Mouse (Mus musculus): ENCODE data around the gene Zp1.

The Zp1 gene

GRCm38 (mm10) chr19:10937110-10937563, 16.7 kb upstream of the Zp1 start, which contains the start of gene Ptgdr2:
Ptgdr2 (plus strand) TSS chr19:10937160.
- TF ChIP-seq GATA4 (IDR thresholded peaks at IDR 0.05; ENCODE audit: insufficient replicate concordance, low read length): no peak

GRCm38 (mm10) chr19:10936077-10936476, 15.6 kb upstream of the Zp1 start:
- no peak for TF ChIP-seq GATA4 (IDR thresholded peaks at IDR 0.05; ENCODE audit: insufficient replicate concordance, low read length)

- no peak for TF ChIP-seq GATA4 (IDR thresholded peaks at IDR 0.05; ENCODE audit: insufficient replicate concordance, low read length)
Measured at GRCm38 (mm10) chr19:10935029-10935428, 14.6 kb upstream of the Zp1 start.

- TF ChIP-seq GATA4 (IDR thresholded peaks at IDR 0.05; ENCODE audit: insufficient replicate concordance, low read length): no peak
Measured at GRCm38 (mm10) chr19:10930641-10931040, 10.2 kb upstream of the Zp1 start.

- no peak for TF ChIP-seq GATA4 (IDR thresholded peaks at IDR 0.05; ENCODE audit: insufficient replicate concordance, low read length)
Measured at GRCm38 (mm10) chr19:10926666-10927065, 6.2 kb upstream of the Zp1 start.

GRCm38 (mm10) chr19:10926123-10926621, 5.7 kb upstream of the Zp1 start:
- no peak for TF ChIP-seq GATA4 (IDR thresholded peaks at IDR 0.05; ENCODE audit: insufficient replicate concordance, low read length)

- TF ChIP-seq GATA4 (IDR thresholded peaks at IDR 0.05; ENCODE audit: insufficient replicate concordance, low read length): no peak
Measured at GRCm38 (mm10) chr19:10924220-10924619, 3.8 kb upstream of the Zp1 start.

- TF ChIP-seq GATA4 (IDR thresholded peaks at IDR 0.05; ENCODE audit: insufficient replicate concordance, low read length): no peak
Measured at GRCm38 (mm10) chr19:10921058-10921457, 626 bp upstream of the Zp1 start.

- no peak for TF ChIP-seq GATA4 (IDR thresholded peaks at IDR 0.05; ENCODE audit: insufficient replicate concordance, low read length)
Measured at GRCm38 (mm10) chr19:10918321-10918991, 2.0 kb downstream of the Zp1 start.

- no peak for TF ChIP-seq GATA4 (IDR thresholded peaks at IDR 0.05; ENCODE audit: insufficient replicate concordance, low read length)
Measured at GRCm38 (mm10) chr19:10916506-10916905, 3.9 kb downstream of the Zp1 start.

- no peak for TF ChIP-seq GATA4 (IDR thresholded peaks at IDR 0.05; ENCODE audit: insufficient replicate concordance, low read length)
Measured at GRCm38 (mm10) chr19:10914870-10915269, 5.6 kb downstream of the Zp1 start.

- TF ChIP-seq GATA4 (IDR thresholded peaks at IDR 0.05; ENCODE audit: insufficient replicate concordance, low read length): no peak
Measured at GRCm38 (mm10) chr19:10914291-10914690, 6.1 kb downstream of the Zp1 start.

- no peak for TF ChIP-seq GATA4 (IDR thresholded peaks at IDR 0.05; ENCODE audit: insufficient replicate concordance, low read length)
Measured at GRCm38 (mm10) chr19:10909087-10909721, 11.2 kb downstream of the Zp1 start.

GRCm38 (mm10) chr19:10907891-10908290, 12.5 kb downstream of the Zp1 start:
- no peak for TF ChIP-seq GATA4 (IDR thresholded peaks at IDR 0.05; ENCODE audit: insufficient replicate concordance, low read length)

GRCm38 (mm10) chr19:10905728-10906000, 14.8 kb downstream of the Zp1 start:
- no peak; the same call in 1 of the 2 replicates for TF ChIP-seq GATA4 (IDR thresholded peaks at IDR 0.05; ENCODE audit: insufficient replicate concordance, low read length)

- TF ChIP-seq GATA4 (IDR thresholded peaks at IDR 0.05; ENCODE audit: insufficient replicate concordance, low read length): no peak
Measured at GRCm38 (mm10) chr19:10904927-10905727, 15.3 kb downstream of the Zp1 start.

All from liver, adult (tissue).